Mouse (Mus musculus): ENCODE results near the gene Nxt2.

DNA sequence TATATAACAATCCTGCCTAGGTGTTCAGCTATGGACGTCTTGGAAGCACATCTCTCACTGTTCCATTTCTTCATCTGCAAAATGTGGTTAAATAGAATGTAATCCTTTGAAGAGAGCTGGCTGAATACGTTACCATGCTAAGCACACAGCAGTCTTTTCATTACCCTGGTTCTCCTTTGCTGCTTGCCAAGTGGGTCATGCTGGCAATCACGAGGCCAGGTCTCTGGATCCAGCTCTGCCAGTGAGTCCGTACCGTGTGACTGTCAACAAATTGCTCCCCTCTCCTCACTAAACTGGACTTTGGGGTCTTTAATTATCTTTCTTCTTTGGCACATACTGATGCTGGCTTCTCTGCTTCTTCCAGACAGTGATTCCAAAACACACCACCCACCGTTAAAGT, 32.1 kb upstream of the Nxt2 start:
- TF ChIP-seq CTCF (IDR thresholded peaks at IDR 0.05; ENCODE audit: borderline replicate concordance, insufficient read depth, low read length) (no peak), POLR2A (IDR thresholded peaks at IDR 0.05; ENCODE audit: low read depth, low read length) (no peak)
